Mouse (Mus musculus) B cell, adult 2 months (primary cell): ENCODE results near the gene Gpr3.

Experiments
- DNase-seq, 2 experiments: peaks; one replicate each; pipeline ENCODE4 v3.0.0; 2022

Gene Gpr3

GRCm38 (mm10) chr4:133169237-133170055 is 42.9 kb downstream of the Gpr3 start:
- peak; percentile 70 to 72 for DNase-seq

- no peak for DNase-seq
Measured at GRCm38 (mm10) chr4:133166773-133167172, 45.6 kb downstream of the Gpr3 start.

DNA sequence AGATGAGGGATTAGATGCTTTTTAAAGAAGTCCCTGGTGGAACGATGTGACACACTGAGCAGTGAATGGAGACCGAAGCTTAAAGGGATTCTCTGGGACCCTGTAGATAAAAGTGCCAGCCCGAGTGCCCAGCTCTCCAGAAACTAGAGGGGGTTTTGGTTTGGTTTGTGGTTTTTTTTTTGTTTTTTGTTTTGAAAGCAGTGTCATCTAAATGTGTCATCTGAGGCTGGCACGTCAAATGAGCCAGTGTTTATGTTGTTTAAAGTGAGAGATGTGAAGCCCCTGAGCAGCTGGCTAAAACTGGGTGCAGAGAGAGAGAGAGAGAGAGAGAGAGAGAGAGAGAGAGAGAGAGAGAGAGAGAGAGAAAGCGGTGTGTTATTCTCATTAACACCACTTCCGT is 50.1 kb downstream of the Gpr3 start:
- no peak for DNase-seq

DNA sequence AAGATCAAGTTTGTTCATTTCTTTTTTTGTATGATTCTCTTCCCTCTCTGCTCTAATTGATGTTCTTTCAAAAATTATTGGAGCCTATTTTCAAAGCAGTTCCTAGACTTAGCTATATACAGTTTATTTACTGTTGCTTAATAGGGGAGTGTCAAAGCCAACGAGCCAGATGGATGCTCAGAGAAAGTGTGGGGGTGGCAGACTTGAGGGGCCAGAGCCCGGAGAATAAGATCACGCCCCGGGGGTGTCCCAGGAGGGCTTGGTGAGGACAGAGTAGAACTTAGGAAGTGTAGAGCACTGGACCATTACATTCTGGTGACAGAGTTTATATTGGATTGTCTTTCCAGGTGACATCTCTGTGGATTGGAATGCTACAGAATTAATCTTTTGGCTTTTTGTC is 51.5 kb downstream of the Gpr3 start:
- DNase-seq: peak in 1 of 2 experiments; percentile 33

GRCm38 (mm10) chr4:133160211-133160610 is 52.1 kb downstream of the Gpr3 start:
- no peak for DNase-seq

DNA sequence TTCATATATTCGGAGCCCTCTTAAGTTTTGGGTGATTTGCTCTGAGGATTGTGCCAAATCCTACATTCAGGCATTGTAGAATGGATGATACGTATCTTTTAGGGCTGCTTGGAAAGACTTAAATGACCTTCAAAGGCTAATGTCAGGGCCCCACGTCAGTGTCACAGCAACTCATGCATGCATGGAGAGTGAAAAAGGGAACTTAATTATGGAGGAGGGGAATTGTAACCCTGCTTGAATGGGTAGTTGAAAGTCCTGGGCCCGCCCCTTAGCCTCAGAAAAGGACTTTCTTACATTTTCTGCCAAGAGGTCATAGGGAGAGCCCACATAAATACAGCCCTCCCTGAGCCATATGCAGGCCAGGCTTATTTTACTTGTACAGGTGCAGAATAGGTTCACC is 52.7 kb downstream of the Gpr3 start:
- DNase-seq: peak; percentile 75 to 84
